Mouse (Mus musculus) myocyte (in vitro differentiated cells): Measurements from ENCODE around the gene Mrgprb5. TPM values are rescaled to one million over a fixed set of nuclear protein-coding genes. Genes with fewer than 3 reads are reported as not detected.
A peak's percentile ranks its signal among the peaks of the same experiment; 100 is the strongest.

ENCODE experiments used
- H3K27me3 ChIP-seq: one replicate; pipeline ENCODE4 v1.6.1; 2011; ENCODE audit not compliant: control insufficient read depth, insufficient read depth, insufficient read length
- H3K36me3 ChIP-seq: one replicate; pipeline ENCODE4 v1.6.1; 2011; ENCODE audit not compliant: control insufficient read depth, insufficient read depth
- H3K4me2 ChIP-seq: one replicate; pipeline ENCODE4 v1.6.1; 2011; ENCODE audit warnings: low read depth, control low read depth
- H3K4me3 ChIP-seq: one replicate; pipeline ENCODE4 v1.5.1; 2011; ENCODE audit warnings: mild to moderate bottlenecking, control low read depth, moderate library complexity
- H3K79me2 ChIP-seq: one replicate; pipeline ENCODE4 v1.6.1; 2011; ENCODE audit not compliant: control insufficient read depth, insufficient read depth
- H3ac ChIP-seq: one replicate; pipeline ENCODE4 v1.6.1; 2011; ENCODE audit not compliant: control insufficient read depth, insufficient read length
- CEBPB ChIP-seq: IDR thresholded peaks from 2 replicates; pipeline ENCODE4 v1.6.1; 2011; ENCODE audit warnings: mild to moderate bottlenecking, moderate library complexity; ENCODE audit not compliant: poor library complexity, insufficient read depth, severe bottlenecking
- E2F4 ChIP-seq: IDR thresholded peaks from one replicate; pipeline ENCODE4 v1.6.1; 2011; ENCODE audit warnings: mild to moderate bottlenecking, control low read depth, moderate library complexity; ENCODE audit not compliant: insufficient read depth
- MAX ChIP-seq: IDR thresholded peaks from one replicate; pipeline ENCODE4 v1.6.1; 2011; ENCODE audit warnings: low read depth, mild to moderate bottlenecking, control low read depth
- MYOD1 ChIP-seq, 3 experiments: IDR thresholded peaks; one replicate each; pipeline ENCODE4 v1.6.1; 2011; ENCODE audit warnings: control low read depth in 2 of 3, low read depth in 2 of 3, mild to moderate bottlenecking in 2 of 3, moderate library complexity in 1 of 3; ENCODE audit not compliant: insufficient read length in 2 of 3, control insufficient read depth in 1 of 3
- MYOG ChIP-seq, 3 experiments: IDR thresholded peaks; one replicate each; pipeline ENCODE4 v1.6.1; 2011; ENCODE audit warnings: control low read depth in 2 of 3, low read depth in 2 of 3, mild to moderate bottlenecking in 2 of 3; ENCODE audit not compliant: insufficient read length in 2 of 3, control insufficient read depth in 1 of 3, insufficient read depth in 1 of 3
- POLR2A ChIP-seq: IDR thresholded peaks from one replicate; pipeline ENCODE4 v1.6.1; 2011; ENCODE audit warnings: low read depth, mild to moderate bottlenecking, control low read depth, moderate library complexity; ENCODE audit not compliant: insufficient read length
- POLR2AphosphoS2 ChIP-seq: IDR thresholded peaks from one replicate; pipeline ENCODE4 v1.6.1; 2011; ENCODE audit warnings: low read depth, control low read depth; ENCODE audit not compliant: insufficient read length
- REST ChIP-seq: IDR thresholded peaks from one replicate; pipeline ENCODE4 v1.6.1; 2011; ENCODE audit warnings: mild to moderate bottlenecking, control low read depth, moderate library complexity; ENCODE audit not compliant: insufficient read depth, insufficient read length
- SRF ChIP-seq: IDR thresholded peaks from one replicate; pipeline ENCODE4 v1.6.1; 2011; ENCODE audit warnings: low read depth; ENCODE audit not compliant: control insufficient read depth, insufficient read length
- TCF12 ChIP-seq: IDR thresholded peaks from one replicate; pipeline ENCODE4 v1.6.1; 2011; ENCODE audit warnings: mild to moderate bottlenecking, control low read depth; ENCODE audit not compliant: poor library complexity, insufficient read depth, severe bottlenecking
- TCF3 ChIP-seq: IDR thresholded peaks from one replicate; pipeline ENCODE4 v1.6.1; 2011; ENCODE audit warnings: low read depth, control low read depth; ENCODE audit not compliant: insufficient read length
- USF1 ChIP-seq: IDR thresholded peaks from one replicate; pipeline ENCODE4 v1.6.1; 2011; ENCODE audit warnings: low read depth, mild to moderate bottlenecking, control low read depth, moderate library complexity
- polyA plus RNA-seq: library from polyadenylated mRNA; unstranded; fragments of >200 nt; fragmentation: generic; extraction: Trizol; gene quantifications from one replicate; pipeline ENCODE4 v1.2.1, GENCODE M21; 2012; ENCODE audit warnings: missing spikeins

The Mrgprb5 gene
- not detected for polyA plus RNA-seq

DNA sequence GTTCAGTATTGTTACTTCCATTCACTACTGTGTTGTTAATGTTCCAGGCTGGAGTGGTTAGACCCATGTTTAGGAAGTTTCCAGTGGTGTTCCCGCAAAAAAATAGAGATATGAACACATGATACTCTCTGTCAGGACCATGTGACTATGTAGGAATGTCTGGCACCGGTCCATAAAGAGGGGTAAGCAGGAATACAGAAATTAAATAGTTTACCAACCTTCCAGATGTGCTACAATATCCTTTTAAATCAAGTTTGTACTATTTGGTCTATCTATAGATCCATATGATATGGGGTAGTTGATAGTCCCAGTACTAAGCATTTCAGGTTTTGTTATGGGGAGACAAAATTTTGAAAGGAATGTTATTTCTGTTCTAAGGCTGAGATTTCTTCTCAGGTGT, at the start of gene Mrgprb5:
Gene Mrgprb5, minus strand, starts transcription at position 101 of the 400 bp plus-strand sequence.
- no peak within 1 kb of the TSS for H3K4me3 ChIP-seq
- H3K36me3 ChIP-seq, result no peaks in the 10 kb centered on the region
- TF ChIP-seq MYOD1 (IDR thresholded peaks at IDR 0.05; ENCODE audit: control insufficient read depth in 1 of 3, insufficient read length in 2 of 3, low read depth in 2 of 3), result no peak
- no peak for TF ChIP-seq USF1
- no peak within 1 kb of the TSS for H3ac ChIP-seq
- H3K27me3 ChIP-seq, result no peaks in the 10 kb centered on the region
- H3K79me2 ChIP-seq, result no peaks in the 10 kb centered on the region
- H3K4me2 ChIP-seq, result no peak within 1 kb of the TSS

- H3K4me3 ChIP-seq, result no peak within 1 kb of the TSS
- no peak within 1 kb of the TSS for H3K4me2 ChIP-seq
- TF ChIP-seq E2F4 (no peak), CEBPB (no peak), MYOG (IDR thresholded peaks at IDR 0.05; ENCODE audit: control insufficient read depth in 1 of 3, insufficient read depth in 1 of 3, insufficient read length in 2 of 3, low read depth in 2 of 3) (no peak), REST (no peak), POLR2AphosphoS2 (no peak), MYOD1 (IDR thresholded peaks at IDR 0.05; ENCODE audit: control insufficient read depth in 1 of 3, insufficient read length in 2 of 3, low read depth in 2 of 3) (no peak), MAX (no peak)
- H3K36me3 ChIP-seq, result no peaks in the 10 kb centered on the region
- no peaks in the 10 kb centered on the region for H3K27me3 ChIP-seq
- no peaks in the 10 kb centered on the region for H3K79me2 ChIP-seq
- no peak within 1 kb of the TSS for H3ac ChIP-seq
Observed at GRCm38 (mm10) chr7:48199188-48199587, 30.4 kb upstream of the Mrgprb5 start, which contains the start of gene Mrgprb4. Gene Mrgprb4 (minus strand): TSS chr7:48199288.

DNA sequence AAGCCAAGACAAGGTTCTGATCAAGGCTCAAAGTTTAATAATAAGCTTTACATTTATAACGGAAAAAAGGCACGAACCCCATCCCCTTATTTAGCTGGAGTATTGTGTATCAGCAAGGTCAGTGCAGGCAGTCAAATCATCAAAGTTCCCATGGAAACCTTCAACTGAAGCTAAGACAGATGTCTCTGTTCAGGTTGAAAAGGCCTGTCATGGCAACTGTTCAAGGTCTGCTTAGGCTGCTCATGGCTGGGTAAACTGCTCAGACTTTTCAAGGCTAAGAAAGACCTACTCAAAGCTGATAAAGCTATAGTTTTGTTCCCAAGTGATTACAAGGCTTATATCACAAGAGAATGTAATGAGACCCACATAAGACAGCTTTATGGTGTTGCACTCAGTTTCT, 1.3 kb downstream of the Mrgprb5 start:
- no peaks in the 10 kb centered on the region for H3K79me2 ChIP-seq
- H3K36me3 ChIP-seq, result no peaks in the 10 kb centered on the region
- H3K4me2 ChIP-seq, result no peak overlapping the region
- no peak overlapping the region for H3K4me3 ChIP-seq
- H3K27me3 ChIP-seq, result no peaks in the 10 kb centered on the region
- H3ac ChIP-seq, result no peak overlapping the region
- TF ChIP-seq POLR2A (no peak), USF1 (no peak), MAX (no peak), TCF12 (no peak), MYOG (IDR thresholded peaks at IDR 0.05; ENCODE audit: control insufficient read depth in 1 of 3, insufficient read depth in 1 of 3, insufficient read length in 2 of 3, low read depth in 2 of 3) (no peak), SRF (no peak), E2F4 (no peak), TCF3 (no peak), CEBPB (no peak), MYOD1 (IDR thresholded peaks at IDR 0.05; ENCODE audit: control insufficient read depth in 1 of 3, insufficient read length in 2 of 3, low read depth in 2 of 3) (no peak), POLR2AphosphoS2 (no peak), REST (no peak)

- no peak for TF ChIP-seq MYOG (IDR thresholded peaks at IDR 0.05; ENCODE audit: control insufficient read depth in 1 of 3, insufficient read depth in 1 of 3, insufficient read length in 2 of 3, low read depth in 2 of 3)
- TF ChIP-seq MYOD1 (IDR thresholded peaks at IDR 0.05; ENCODE audit: control insufficient read depth in 1 of 3, insufficient read length in 2 of 3, low read depth in 2 of 3), result no peak
- no peak for TF ChIP-seq TCF3
- TF ChIP-seq E2F4, result no peak
- no peaks in the 10 kb centered on the region for H3K36me3 ChIP-seq
- peak overlapping the region; percentile 94 for H3K4me2 ChIP-seq
- H3K4me3 ChIP-seq, result peak overlapping the region; percentile 37
- no peaks in the 10 kb centered on the region for H3K27me3 ChIP-seq
- no peaks in the 10 kb centered on the region for H3K79me2 ChIP-seq
- peak overlapping the region; percentile 8 for H3ac ChIP-seq
Observed at GRCm38 (mm10) chr7:48138248-48138702, 30.5 kb downstream of the Mrgprb5 start.

DNA sequence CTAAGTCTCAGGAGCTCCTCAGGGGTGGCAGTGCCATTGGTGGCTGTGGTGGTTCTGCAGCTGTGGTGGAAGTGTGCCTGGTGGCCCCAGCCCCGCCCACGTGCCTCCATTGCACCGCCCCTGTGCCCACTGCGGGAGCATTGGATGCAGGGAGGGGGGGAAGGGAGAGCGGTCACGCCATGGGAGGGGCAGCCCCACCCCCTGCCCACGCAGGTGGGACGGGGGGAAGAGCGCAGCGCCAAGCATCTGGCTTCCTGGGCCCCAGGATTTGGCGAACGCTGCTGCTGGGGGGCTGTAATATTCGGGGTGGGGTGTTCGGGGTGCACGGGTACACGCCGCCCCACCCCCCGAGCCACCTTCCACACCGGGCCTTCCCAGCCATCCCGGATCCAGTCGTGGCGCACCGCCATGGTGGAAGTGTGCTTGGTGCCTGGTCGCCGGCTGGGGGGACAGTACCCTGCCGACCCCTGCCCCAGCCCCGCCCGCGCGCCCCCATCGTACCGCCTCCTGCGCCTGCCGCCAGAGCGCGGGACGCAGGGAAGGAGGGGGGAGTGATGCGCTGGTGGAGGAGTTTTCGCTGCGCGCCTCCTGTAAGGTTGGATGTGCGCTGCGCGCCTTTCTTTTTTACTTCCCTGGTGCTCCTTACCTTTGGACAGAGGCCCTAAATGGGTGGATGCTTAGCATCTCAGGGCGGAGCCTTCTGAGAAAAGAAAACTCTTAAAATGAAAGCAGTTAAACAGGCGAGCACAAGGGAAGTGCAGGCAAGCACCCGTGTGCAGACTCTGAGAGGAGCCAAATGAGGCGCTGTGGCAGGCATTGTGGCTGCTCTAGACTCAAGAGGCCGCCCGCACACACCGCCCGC, 31.4 kb downstream of the Mrgprb5 start:
- Histone ChIP-seq H3K36me3 (no peaks in the 10 kb centered on the region), H3K4me3 (peak overlapping the region; percentile 37), H3ac (peak overlapping the region; percentile 8), H3K27me3 (no peaks in the 10 kb centered on the region), H3K79me2 (no peaks in the 10 kb centered on the region), H3K4me2 (peak overlapping the region; percentile 94)
- TF ChIP-seq USF1, result no peak
- TF ChIP-seq TCF12, result no peak
- TF ChIP-seq REST, result no peak
- no peak for TF ChIP-seq MAX
- no peak for TF ChIP-seq SRF
- TF ChIP-seq MYOD1 (IDR thresholded peaks at IDR 0.05; ENCODE audit: control insufficient read depth in 1 of 3, insufficient read length in 2 of 3, low read depth in 2 of 3), result no peak
- TF ChIP-seq CEBPB, result no peak
- TF ChIP-seq POLR2AphosphoS2, result no peak
- TF ChIP-seq E2F4, result no peak
- no peak for TF ChIP-seq POLR2A
- no peak for TF ChIP-seq MYOG (IDR thresholded peaks at IDR 0.05; ENCODE audit: control insufficient read depth in 1 of 3, insufficient read depth in 1 of 3, insufficient read length in 2 of 3, low read depth in 2 of 3)
